Mouse (Mus musculus): ENCODE measurements around the gene Nckap5. TPM values are rescaled to one million over a fixed set of nuclear protein-coding genes. Genes with fewer than 3 reads are reported as not detected.

Nckap5 gene
- total and polyA plus RNA-seq, 3 experiments = not detected

- no peaks in the 10 kb centered on the region for H3K27me3 ChIP-seq (ENCODE audit: control insufficient read depth in 1 of 2, insufficient read depth in 2 of 2, low read length in 2 of 2)
- no peak overlapping the region for H3K9ac ChIP-seq (ENCODE audit: control insufficient read depth, low read depth, low read length, poor library complexity, severe bottlenecking)
- no peaks in the 10 kb centered on the region for H3K79me2 ChIP-seq (ENCODE audit: control insufficient read depth, insufficient read depth, low read length, poor library complexity)
- H3K4me1 ChIP-seq (ENCODE audit: control insufficient read depth in 1 of 2, insufficient read depth in 2 of 2, low read length in 2 of 2) = no peaks in the 10 kb centered on the region
- no peak for DNase-seq (ENCODE audit: low read depth, low spot score)
- no peaks in the 10 kb centered on the region for H3K9me3 ChIP-seq (replicated peaks; ENCODE audit: insufficient read depth, low read length)
- no peak overlapping the region for H3K27ac ChIP-seq (ENCODE audit: control insufficient read depth, low read depth, low read length)
- TF ChIP-seq USF1 (IDR thresholded peaks at IDR 0.05; ENCODE audit: low read depth, low read length) (no peak), NRF1 (IDR thresholded peaks at IDR 0.05; ENCODE audit: insufficient read depth, low read depth, low read length, poor library complexity, severe bottlenecking) (no peak), MEF2A (IDR thresholded peaks at IDR 0.05; ENCODE audit: extremely low read depth, insufficient replicate concordance, low read depth, low read length, poor library complexity, severe bottlenecking) (no peak), CHD1 (IDR thresholded peaks at IDR 0.05; ENCODE audit: low read depth, low read length) (no peak), ETS1 (IDR thresholded peaks at IDR 0.05; ENCODE audit: low read depth, low read length) (no peak), HCFC1 (IDR thresholded peaks at IDR 0.05; ENCODE audit: low read depth, low read length) (no peak), TCF12 (IDR thresholded peaks at IDR 0.05; ENCODE audit: low read depth, low read length) (no peak), MYC (IDR thresholded peaks at IDR 0.05; ENCODE audit: low read depth, low read length) (no peak), ZMIZ1 (IDR thresholded peaks at IDR 0.05; ENCODE audit: low read depth, low read length) (no peak), POLR2AphosphoS5 (IDR thresholded peaks at IDR 0.05; ENCODE audit: borderline replicate concordance, low read depth, low read length) (no peak), MAFK (IDR thresholded peaks at IDR 0.05; ENCODE audit: borderline replicate concordance, low read depth, low read length) (no peak), TAL1 (IDR thresholded peaks at IDR 0.05; ENCODE audit: low read length) (no peak), ELF1 (IDR thresholded peaks at IDR 0.05; ENCODE audit: low read depth, low read length) (no peak), EP300 (IDR thresholded peaks at IDR 0.05; ENCODE audit: low read depth in 1 of 2, low read length in 2 of 2) (no peak), POLR2AphosphoS2 (IDR thresholded peaks at IDR 0.05; ENCODE audit: low read length) (no peak), ZKSCAN1 (IDR thresholded peaks at IDR 0.05; ENCODE audit: low read depth, low read length) (no peak), USF2 (IDR thresholded peaks at IDR 0.05; ENCODE audit: borderline replicate concordance in 1 of 2, insufficient read depth in 1 of 2, low read depth in 1 of 2, low read length in 2 of 2) (no peak)
- no peak overlapping the region for H3K4me3 ChIP-seq (ENCODE audit: control insufficient read depth in 1 of 2, insufficient read depth in 1 of 2, low read depth in 2 of 2, low read length in 2 of 2)
- no peaks in the 10 kb centered on the region for H3K36me3 ChIP-seq (ENCODE audit: control insufficient read depth in 1 of 2, insufficient read depth in 2 of 2, low read length in 2 of 2)
Observed at GRCm38 (mm10) chr1:126469818-126470544, 360.6 kb downstream of the Nckap5 start.

Measured in MEL (cell line).